In genomic region chr3:108203621-108204325, GRCm38 (mm10) we compare ENCODE assay signal across 9 mouse cellular contexts. TPM values are rescaled to one million over a fixed set of nuclear protein-coding genes. Genes with fewer than 3 reads are reported as not detected.
DNase-seq lines count a peak whose midpoint lies in the region; ATAC-seq and TF ChIP-seq lines count a peak whose summit lies in the region.
"Had no signal": no experiment of that assay in that cellular context is flagged by ENCODE, and none has a peak within 500 bp of the region (broad histone marks: within the 10 kb centered on the region; RNA-seq: fewer than 3 reads in every experiment).

No protein-coding gene starts in this region.

- no peaks in the 10 kb centered on the region for H3K36me3 ChIP-seq in kidney, adult 2 months (ENCODE audit: control insufficient read depth, insufficient read depth, low read length)
- peaks cover 49% of the 10 kb centered on the region for H3K36me3 ChIP-seq in kidney, embryonic 14.5 days (ENCODE audit: control insufficient read depth, insufficient read depth, low read length)
- no peaks in the 10 kb centered on the region for H3K36me3 ChIP-seq in thymus, adult 2 months (ENCODE audit: control insufficient read depth, insufficient read depth, low read length)

- ATAC-seq in kidney, embryonic 14.5 days (ENCODE audit: low FRiP score, low TSS enrichment) = no peak

- no peaks in the 10 kb centered on the region for H3K4me1 ChIP-seq in kidney, adult 2 months (ENCODE audit: control insufficient read depth, insufficient read depth, low read length)
- H3K4me1 ChIP-seq in kidney, embryonic 14.5 days (ENCODE audit: control insufficient read depth, insufficient read depth, low read length) = peaks cover 10% of the 10 kb centered on the region
- peaks cover 13% of the 10 kb centered on the region for H3K4me1 ChIP-seq in thymus, adult 2 months (replicated peaks; ENCODE audit: control insufficient read depth, insufficient read depth, low read length)

- peak; percentile 85 for TF ChIP-seq CTCF in kidney, adult 2 months (conservative IDR thresholded peaks at IDR 0.05; ENCODE audit: insufficient read depth, insufficient read length, low read depth, low read length)
- TF ChIP-seq CTCF in left cerebral cortex, adult 2 months (IDR thresholded peaks at IDR 0.05) = peak; percentile 90
- peak; percentile 59; the same call in 1 of the 2 replicates for TF ChIP-seq CTCF in thymus, adult 2 months (IDR thresholded peaks at IDR 0.05; ENCODE audit: borderline replicate concordance, control insufficient read depth, extremely low read depth, insufficient read depth, low read length, poor library complexity)

- peak; percentile 84 for DNase-seq in kidney, adult 2 months
- peak; percentile 90 to 93 for DNase-seq in adrenal gland, adult (ENCODE audit: inconsistent age in 2 of 2, low spot score in 1 of 2)
- peak; percentile 67 to 77 for DNase-seq in cerebellum, postnatal 4 days (ENCODE audit: low spot score in 2 of 2)
- DNase-seq in heart, postnatal 14 days = peak; percentile 83 to 91
- DNase-seq in left cerebral cortex, adult 2 months (ENCODE audit: extremely low spot score in 1 of 2, low spot score in 2 of 2) = peak; percentile 76 to 86
- peak; percentile 38 to 68 for DNase-seq in monocyte, adult 2 months (ENCODE audit: low read depth in 1 of 2, low spot score in 2 of 2)
- DNase-seq in thymus, adult 2 months = peak; percentile 80

- H3K4me3 ChIP-seq in kidney, adult 2 months (ENCODE audit: insufficient read depth, low read depth, low read length) = no peak overlapping the region
- no peak overlapping the region for H3K4me3 ChIP-seq in kidney, embryonic 14.5 days (ENCODE audit: low read length)
- H3K4me3 ChIP-seq in left cerebral cortex, adult 2 months = no peak overlapping the region
- H3K4me3 ChIP-seq in thymus, adult 2 months (ENCODE audit: control insufficient read depth, insufficient read depth, low read length) = no peak overlapping the region
- H3K4me3 ChIP-seq: embryonic facial prominence, embryonic 15.5 days had no signal

- H3K27me3 ChIP-seq in kidney, adult 2 months (replicated peaks; ENCODE audit: control insufficient read depth, insufficient read depth, low read length) = no peaks in the 10 kb centered on the region
- no peaks in the 10 kb centered on the region for H3K27me3 ChIP-seq in kidney, embryonic 14.5 days (ENCODE audit: control insufficient read depth, insufficient read depth, low read length)
- H3K27me3 ChIP-seq in thymus, adult 2 months (ENCODE audit: control insufficient read depth, insufficient read depth, low read length) = no peaks in the 10 kb centered on the region
- H3K27me3 ChIP-seq: embryonic facial prominence, embryonic 15.5 days had no signal

- intact Hi-C loops in heart, postnatal 14 days (cut with DNase I) = loop anchor here (1.0 to 5.0 kb wide), 2 partner anchors 39 to 121 kb away; no protein-coding TSS in a partner anchor
- intact Hi-C loops in left cerebral cortex, adult 2 months (cut with DNase I) = loop anchor here (1.0 kb wide), 1 partner anchor 39 kb away; no protein-coding TSS in a partner anchor

- H3K4me2 ChIP-seq in kidney, embryonic 14.5 days (replicated peaks; ENCODE audit: low read depth, low read length) = no peak overlapping the region
- H3K4me2 ChIP-seq: embryonic facial prominence, embryonic 15.5 days had no signal

- 82% methylated on average over 11 of the region's 11 CpGs for WGBS in kidney, adult 2 months
- 81% methylated on average over 11 of the region's 11 CpGs for WGBS in kidney, embryonic 14.5 days
- 93% methylated on average over 11 of the region's 11 CpGs for WGBS in thymus, adult 2 months

- TF ChIP-seq POLR2A in kidney, adult 2 months (IDR thresholded peaks at IDR 0.05; ENCODE audit: low read depth, low read length) = no peak
- no peak for TF ChIP-seq POLR2A in thymus, adult 2 months (IDR thresholded peaks at IDR 0.05; ENCODE audit: control insufficient read depth, extremely low read depth, insufficient read depth, low read length, poor library complexity)

- H3K27ac ChIP-seq in kidney, adult 2 months (ENCODE audit: insufficient read depth, low read depth, low read length) = no peak overlapping the region
- H3K27ac ChIP-seq in kidney, embryonic 14.5 days (ENCODE audit: low read depth, low read length) = no peak overlapping the region
- peak overlapping the region; percentile 96 for H3K27ac ChIP-seq in left cerebral cortex, adult 2 months
- no peak overlapping the region for H3K27ac ChIP-seq in thymus, adult 2 months (ENCODE audit: control insufficient read depth, insufficient read depth, low read length)
- H3K27ac ChIP-seq: embryonic facial prominence, embryonic 15.5 days had no signal

- no peaks in the 10 kb centered on the region for H3K9me3 ChIP-seq in kidney, embryonic 14.5 days (ENCODE audit: control insufficient read depth, low read length)
- H3K9me3 ChIP-seq: embryonic facial prominence, embryonic 15.5 days had no signal

- no peak overlapping the region for H3K9ac ChIP-seq in kidney, embryonic 14.5 days (ENCODE audit: low read depth, low read length)
- H3K9ac ChIP-seq: embryonic facial prominence, embryonic 15.5 days had no signal

RNA-seq across cellular contexts. Expression of gene Cyb561d1, which starts 2.8 kb away (rescaled TPM):
- 7.0 and 7.1 TPM in 2 replicates for polyA plus RNA-seq in kidney, adult 2 months (2012; rRNA removed)
- 1.4 and 2.2 TPM in 2 replicates for polyA plus RNA-seq in kidney, embryonic 14.5 days (2014; fragmentation: Nextera tagmentation; extraction: Ambion mirVana)
- total RNA-seq in heart, postnatal 14 days (2021) = 1 to 10 TPM; 5.0 to 5.1 TPM
- 10 to 100 TPM; 18.8 to 20.7 TPM for total RNA-seq in left cerebral cortex, adult 2 months (2021)
- polyA plus RNA-seq in thymus, adult 2 months (2012; rRNA removed) = 21.9 and 23.0 TPM in 2 replicates

RNA-seq across cellular contexts. Expression of gene Atxn7l2, which starts 7.0 kb away (rescaled TPM):
- polyA plus RNA-seq in kidney, adult 2 months (2012; rRNA removed) = 23.1 and 29.3 TPM in 2 replicates
- 16.9 and 21.9 TPM in 2 replicates for polyA plus RNA-seq in kidney, embryonic 14.5 days (2014; fragmentation: Nextera tagmentation; extraction: Ambion mirVana)
- total RNA-seq in heart, postnatal 14 days (2021) = 1 to 10 TPM; 2.9 to 3.0 TPM
- total RNA-seq in left cerebral cortex, adult 2 months (2021) = 10 to 100 TPM; 30.6 to 32.8 TPM
- polyA plus RNA-seq in thymus, adult 2 months (2012; rRNA removed) = 38.0 and 38.8 TPM in 2 replicates

RNA-seq across cellular contexts. Expression of gene Amigo1, which starts 17.6 kb away (rescaled TPM):
- polyA plus RNA-seq in kidney, adult 2 months (2012; rRNA removed) = 18.4 and 25.7 TPM in 2 replicates
- polyA plus RNA-seq in kidney, embryonic 14.5 days (2014; fragmentation: Nextera tagmentation; extraction: Ambion mirVana) = 3.0 and 3.7 TPM in 2 replicates
- 10 to 100 TPM in 1 of 2 experiments, 1 to 10 TPM in 1; 9.0 to 10.1 TPM for total RNA-seq in heart, postnatal 14 days (2021)
- total RNA-seq in left cerebral cortex, adult 2 months (2021) = 10 to 100 TPM; 80.2 to 82.8 TPM
- polyA plus RNA-seq in thymus, adult 2 months (2012; rRNA removed) = 10.8 and 11.2 TPM in 2 replicates

RNA-seq across cellular contexts. Expression of gene Sypl2, which starts 22.7 kb away (rescaled TPM):
- 37.7 and 38.7 TPM in 2 replicates for polyA plus RNA-seq in kidney, adult 2 months (2012; rRNA removed)
- 2.9 and 4.7 TPM in 2 replicates for polyA plus RNA-seq in kidney, embryonic 14.5 days (2014; fragmentation: Nextera tagmentation; extraction: Ambion mirVana)
- total RNA-seq in heart, postnatal 14 days (2021) = under 1 TPM; 0.36 to 0.46 TPM
- total RNA-seq in left cerebral cortex, adult 2 months (2021) = 1 to 10 TPM; 1.7 to 2.0 TPM
- polyA plus RNA-seq in thymus, adult 2 months (2012; rRNA removed) = 0.40 and 0.62 TPM in 2 replicates

RNA-seq across cellular contexts. Expression of gene Gpr61, which starts 49.1 kb away (rescaled TPM):
- not detected in 2 replicates for polyA plus RNA-seq in kidney, adult 2 months (2012; rRNA removed)
- 0.09 and 0.18 TPM in 2 replicates for polyA plus RNA-seq in kidney, embryonic 14.5 days (2014; fragmentation: Nextera tagmentation; extraction: Ambion mirVana)
- total RNA-seq in heart, postnatal 14 days (2021) = not detected
- 10 to 100 TPM; 17.0 to 19.0 TPM for total RNA-seq in left cerebral cortex, adult 2 months (2021)
- polyA plus RNA-seq in thymus, adult 2 months (2012; rRNA removed) = not detected in 2 replicates
